Comparison of ENCODE assay signal across 8 mouse cellular contexts in genomic region chr12:106378303-106379075, GRCm38 (mm10).
DNase-seq lines count a peak whose midpoint lies in the region; ATAC-seq and TF ChIP-seq lines count a peak whose summit lies in the region.
"Had no signal": no experiment of that assay in that cellular context is flagged by ENCODE, and none has a peak within 500 bp of the region (broad histone marks: within the 10 kb centered on the region; RNA-seq: fewer than 3 reads in every experiment).

No protein-coding gene starts in this region.

- TF ChIP-seq EP300 in liver, embryonic 14.5 days (IDR thresholded peaks at IDR 0.05; ENCODE audit: low read depth) = no peak

- TF ChIP-seq CTCF in E14TG2a.4 (conservative IDR thresholded peaks at IDR 0.05; ENCODE audit: low read length) = no peak
- no peak for TF ChIP-seq CTCF in liver, embryonic 14.5 days (IDR thresholded peaks at IDR 0.05; ENCODE audit: low read depth)

- H3K4me1 ChIP-seq in E14TG2a.4 (replicated peaks; ENCODE audit: low read depth, low read length) = peaks cover 11% of the 10 kb centered on the region
- peaks cover 39% of the 10 kb centered on the region for H3K4me1 ChIP-seq in hindbrain, embryonic 14.5 days (replicated peaks; ENCODE audit: control insufficient read depth, insufficient read depth, low read length)
- no peaks in the 10 kb centered on the region for H3K4me1 ChIP-seq in liver, embryonic 14.5 days (replicated peaks; ENCODE audit: control insufficient read depth in 2 of 2, insufficient read depth in 2 of 2, low read length in 1 of 2)

- peak overlapping the region; percentile 43 for H3K4me2 ChIP-seq in hindbrain, embryonic 14.5 days (replicated peaks)
- H3K4me2 ChIP-seq in liver, embryonic 14.5 days (ENCODE audit: low read depth) = peak overlapping the region; percentile 40

- no peak for ATAC-seq in hindbrain, embryonic 14.5 days (ENCODE audit: low FRiP score)
- ATAC-seq in liver, embryonic 14.5 days (ENCODE audit: insufficient read depth) = no peak

- H3K9ac ChIP-seq in hindbrain, embryonic 14.5 days = peak overlapping the region; percentile 1; the same call in 1 of the 2 replicates
- no peak overlapping the region for H3K9ac ChIP-seq in liver, embryonic 14.5 days (replicated peaks)

- intact Hi-C loops in left cerebral cortex, postnatal 36 days (cut with DNase I) = loop anchor here (5.0 to 10.0 kb wide), 2 partner anchors 99 to 204 kb away; no protein-coding TSS in a partner anchor

- peak overlapping the region; percentile 35 for H3K4me3 ChIP-seq in E14TG2a.4 (replicated peaks; ENCODE audit: low read length)
- H3K4me3 ChIP-seq in hindbrain, embryonic 14.5 days (replicated peaks; ENCODE audit: low read length) = peak overlapping the region; percentile 3; the same call in 1 of the 2 replicates
- H3K4me3 ChIP-seq in liver, embryonic 14.5 days (ENCODE audit: insufficient read depth in 1 of 2, low read depth in 2 of 2, low read length in 2 of 2) = no peak overlapping the region
- H3K4me3 ChIP-seq: myocyte had no signal

- H3K27ac ChIP-seq in hindbrain, embryonic 14.5 days = peak overlapping the region; percentile 60
- no peak overlapping the region for H3K27ac ChIP-seq in liver, embryonic 14.5 days

- 15% methylated on average over 19 of the region's 19 CpGs for WGBS in hindbrain, embryonic 14.5 days
- WGBS in liver, embryonic 14.5 days (ENCODE audit: insufficient replicate concordance) = 24% methylated on average over 19 of the region's 19 CpGs

- no peaks in the 10 kb centered on the region for H3K9me3 ChIP-seq in E14TG2a.4 (ENCODE audit: low read length)
- no peaks in the 10 kb centered on the region for H3K9me3 ChIP-seq in hindbrain, embryonic 14.5 days (ENCODE audit: control insufficient read depth, low read length)
- no peaks in the 10 kb centered on the region for H3K9me3 ChIP-seq in liver, embryonic 14.5 days (ENCODE audit: control insufficient read depth, low read length)

- no peaks in the 10 kb centered on the region for H3K36me3 ChIP-seq in E14TG2a.4 (ENCODE audit: insufficient read depth, low read length)
- H3K36me3 ChIP-seq in hindbrain, embryonic 14.5 days (replicated peaks; ENCODE audit: control insufficient read depth, insufficient read depth) = no peaks in the 10 kb centered on the region
- no peaks in the 10 kb centered on the region for H3K36me3 ChIP-seq in liver, embryonic 14.5 days (replicated peaks; ENCODE audit: control insufficient read depth, insufficient read depth, low read depth)

- DNase-seq in Muller cell, postnatal 12 days (ENCODE audit: inconsistent ontology term) = peak; percentile 25
- DNase-seq in hindbrain, embryonic 14.5 days (ENCODE audit: low spot score) = peak; percentile 49
- DNase-seq in liver, embryonic 14.5 days (ENCODE audit: low read depth in 3 of 3, low spot score in 3 of 3) = no peak
- DNase-seq in frontal cortex, postnatal 36 days (ENCODE audit: low spot score in 2 of 2) = no peak
- DNase-seq in urinary bladder, postnatal 10 days (ENCODE audit: low spot score) = no peak
- no peak for DNase-seq in left cerebral cortex, postnatal 36 days (ENCODE audit: low spot score in 2 of 2)

- H3K27me3 ChIP-seq in E14TG2a.4 (ENCODE audit: insufficient read depth, low read length) = peaks cover 21% of the 10 kb centered on the region
- H3K27me3 ChIP-seq in hindbrain, embryonic 14.5 days (ENCODE audit: control insufficient read depth, insufficient read depth, low read length) = no peaks in the 10 kb centered on the region
- no peaks in the 10 kb centered on the region for H3K27me3 ChIP-seq in liver, embryonic 14.5 days (ENCODE audit: control insufficient read depth, insufficient read depth, low read length)

Comparison
In these comparisons a context has a peak if more than half of its experiments do, and no peak if none do; other contexts are left out.
1. H3K4me3 ChIP-seq: peak in E14TG2a.4 (single experiment) and hindbrain, embryonic 14.5 days (single experiment); none in liver, embryonic 14.5 days (0 of 2).
2. DNase-seq: peak in Muller cell, postnatal 12 days (single experiment) and hindbrain, embryonic 14.5 days (single experiment); none in liver, embryonic 14.5 days (0 of 3), frontal cortex, postnatal 36 days (0 of 2), urinary bladder, postnatal 10 days (single experiment) and left cerebral cortex, postnatal 36 days (0 of 2).